Mouse (Mus musculus): Measurements from ENCODE around the gene Cul4a. TPM values are rescaled to one million over a fixed set of nuclear protein-coding genes. Genes with fewer than 3 reads are reported as not detected.
"Not testable (repeated sequence)": the region's sequence is repeated elsewhere in the genome, so short reads cannot be mapped to it uniquely, and the experiment has no call there.

Gene Cul4a
- polyA plus RNA-seq, 1 experiment from 2014 or later = 89.4 TPM

GRCm38 (mm10) chr8:13108967-13109366 lies 3.5 kb downstream of the Cul4a start:
- Histone ChIP-seq H3K36me3 (peaks cover 18% of the 10 kb centered on the region), H3K27me3 (no peaks in the 10 kb centered on the region), H3K4me1 (peaks cover 24% of the 10 kb centered on the region), H3K9me3 (no peaks in the 10 kb centered on the region), H3K4me3 (no peak overlapping the region), H3K9ac (no peak overlapping the region), H3K4me2 (no peak overlapping the region), H3K27ac (no peak overlapping the region)
- no peak for ATAC-seq (ENCODE audit: insufficient number of reproducible peaks, insufficient read depth, low FRiP score, low TSS enrichment, low read depth)
- 89% methylated on average over 8 of the region's 8 CpGs for WGBS

GRCm38 (mm10) chr8:13109416-13109960 lies 4.1 kb downstream of the Cul4a start:
- 51% methylated on average over 1 of the region's 1 CpGs for WGBS
- Histone ChIP-seq H3K9me3 (no peaks in the 10 kb centered on the region), H3K9ac (no peak overlapping the region), H3K27me3 (no peaks in the 10 kb centered on the region), H3K4me2 (no peak overlapping the region), H3K36me3 (peaks cover 21% of the 10 kb centered on the region), H3K27ac (no peak overlapping the region), H3K4me1 (peaks cover 21% of the 10 kb centered on the region), H3K4me3 (no peak overlapping the region)
- no peak for ATAC-seq (ENCODE audit: insufficient number of reproducible peaks, insufficient read depth, low FRiP score, low TSS enrichment, low read depth)

GRCm38 (mm10) chr8:13111917-13112316 lies 6.5 kb downstream of the Cul4a start:
- no peak for ATAC-seq (ENCODE audit: insufficient number of reproducible peaks, insufficient read depth, low FRiP score, low TSS enrichment, low read depth)
- Histone ChIP-seq H3K4me1 (peaks cover 13% of the 10 kb centered on the region; the same call in 1 of the 2 replicates), H3K36me3 (peaks cover 33% of the 10 kb centered on the region), H3K4me3 (no peak overlapping the region), H3K27me3 (no peaks in the 10 kb centered on the region), H3K9ac (no peak overlapping the region), H3K4me2 (no peak overlapping the region), H3K9me3 (no peaks in the 10 kb centered on the region), H3K27ac (no peak overlapping the region)
- whole genome bisulfite sequencing = 91% methylated on average over 11 of the region's 11 CpGs

GRCm38 (mm10) chr8:13113232-13113631 lies 7.8 kb downstream of the Cul4a start:
- WGBS = 96% methylated on average over 4 of the region's 4 CpGs
- ATAC-seq (ENCODE audit: insufficient number of reproducible peaks, insufficient read depth, low FRiP score, low TSS enrichment, low read depth) = no peak
- Histone ChIP-seq H3K27ac (no peak overlapping the region), H3K4me2 (no peak overlapping the region), H3K4me1 (0 out of 2 replicates have a peak, but pooled peaks cover 4% of the 10 kb centered on the region), H3K9ac (no peak overlapping the region), H3K9me3 (no peaks in the 10 kb centered on the region), H3K27me3 (no peaks in the 10 kb centered on the region), H3K36me3 (peaks cover 36% of the 10 kb centered on the region), H3K4me3 (no peak overlapping the region)

GRCm38 (mm10) chr8:13117096-13117495 lies 11.7 kb downstream of the Cul4a start:
- H3K4me3 ChIP-seq = no peak overlapping the region
- ATAC-seq (ENCODE audit: insufficient number of reproducible peaks, insufficient read depth, low FRiP score, low TSS enrichment, low read depth) = no peak
- WGBS = 88% methylated on average over 2 of the region's 2 CpGs

GRCm38 (mm10) chr8:13118516-13118915 lies 13.1 kb downstream of the Cul4a start:
- H3K36me3 ChIP-seq = peaks cover 74% of the 10 kb centered on the region

More at GRCm38 (mm10) chr8:13117096-13117495, 11.7 kb downstream of the Cul4a start:
- Histone ChIP-seq H3K36me3 (peaks cover 68% of the 10 kb centered on the region), H3K9me3 (no peaks in the 10 kb centered on the region), H3K27me3 (no peaks in the 10 kb centered on the region), H3K4me2 (no peak overlapping the region), H3K4me1 (no peaks in the 10 kb centered on the region), H3K9ac (no peak overlapping the region), H3K27ac (no peak overlapping the region)

GRCm38 (mm10) chr8:13120882-13121665 lies 15.7 kb downstream of the Cul4a start:
- H3K27ac ChIP-seq = no peak overlapping the region
- H3K9me3 ChIP-seq = no peaks in the 10 kb centered on the region
- no peak for ATAC-seq (ENCODE audit: insufficient number of reproducible peaks, insufficient read depth, low FRiP score, low TSS enrichment, low read depth)
- 91% methylated on average over 7 of the region's 7 CpGs for WGBS
- no peak overlapping the region for H3K9ac ChIP-seq
- H3K36me3 ChIP-seq = peaks cover 78% of the 10 kb centered on the region
- H3K4me2 ChIP-seq = no peak overlapping the region
- H3K4me1 ChIP-seq = no peaks in the 10 kb centered on the region
- H3K4me3 ChIP-seq = no peak overlapping the region
- H3K27me3 ChIP-seq = no peaks in the 10 kb centered on the region

More at GRCm38 (mm10) chr8:13118516-13118915, 13.1 kb downstream of the Cul4a start:
- H3K9me3 ChIP-seq = no peaks in the 10 kb centered on the region
- no peak overlapping the region for H3K9ac ChIP-seq
- no peak overlapping the region for H3K4me2 ChIP-seq
- no peak for ATAC-seq (ENCODE audit: insufficient number of reproducible peaks, insufficient read depth, low FRiP score, low TSS enrichment, low read depth)
- H3K27ac ChIP-seq = no peak overlapping the region
- WGBS = 89% methylated on average over 3 of the region's 3 CpGs
- H3K4me3 ChIP-seq = no peak overlapping the region
- no peaks in the 10 kb centered on the region for H3K27me3 ChIP-seq
- no peaks in the 10 kb centered on the region for H3K4me1 ChIP-seq

- WGBS = 93% methylated on average over 7 of the region's 7 CpGs
- Histone ChIP-seq H3K4me1 (no peaks in the 10 kb centered on the region), H3K4me2 (no peak overlapping the region), H3K4me3 (no peak overlapping the region), H3K9ac (no peak overlapping the region), H3K27me3 (no peaks in the 10 kb centered on the region), H3K9me3 (no peaks in the 10 kb centered on the region), H3K27ac (no peak overlapping the region), H3K36me3 (peaks cover 87% of the 10 kb centered on the region)
- no peak for ATAC-seq (ENCODE audit: insufficient number of reproducible peaks, insufficient read depth, low FRiP score, low TSS enrichment, low read depth)
These were observed 17.5 kb downstream of the Cul4a start for GRCm38 (mm10) chr8:13122887-13123421.

- no peaks in the 10 kb centered on the region for H3K9me3 ChIP-seq
- H3K4me2 ChIP-seq = no peak overlapping the region
- H3K4me1 ChIP-seq = no peaks in the 10 kb centered on the region
- no peak overlapping the region for H3K4me3 ChIP-seq
- peaks cover 85% of the 10 kb centered on the region for H3K36me3 ChIP-seq
- ATAC-seq (ENCODE audit: insufficient number of reproducible peaks, insufficient read depth, low FRiP score, low TSS enrichment, low read depth) = no peak; the same call in 1 of the 2 replicates
- no peaks in the 10 kb centered on the region for H3K27me3 ChIP-seq
- H3K27ac ChIP-seq = no peak overlapping the region
- 94% methylated on average over 8 of the region's 8 CpGs for WGBS
- no peak overlapping the region for H3K9ac ChIP-seq
These were observed 19.5 kb downstream of the Cul4a start for GRCm38 (mm10) chr8:13124897-13125296.

GRCm38 (mm10) chr8:13132220-13132619 lies 26.8 kb downstream of the Cul4a start:
- not testable (repeated sequence) for H3K4me2 ChIP-seq; H3K9ac ChIP-seq; H3K4me3 ChIP-seq; H3K27ac ChIP-seq; H3K9me3 ChIP-seq; ATAC-seq (ENCODE audit: insufficient number of reproducible peaks, insufficient read depth, low FRiP score, low TSS enrichment, low read depth); H3K4me1 ChIP-seq; H3K27me3 ChIP-seq
- peaks cover 93% of the 10 kb centered on the region for H3K36me3 ChIP-seq
- WGBS = 63% methylated on average over 9 of the region's 9 CpGs

GRCm38 (mm10) chr8:13139641-13140182 lies 34.3 kb downstream of the Cul4a start:
- H3K27ac ChIP-seq = no peak overlapping the region
- 95% methylated on average over 6 of the region's 6 CpGs for WGBS
- H3K27me3 ChIP-seq = no peaks in the 10 kb centered on the region
- H3K9ac ChIP-seq = no peak overlapping the region
- H3K4me3 ChIP-seq = no peak overlapping the region
- no peaks in the 10 kb centered on the region for H3K4me1 ChIP-seq
- no peaks in the 10 kb centered on the region for H3K9me3 ChIP-seq
- H3K36me3 ChIP-seq = peaks cover 97% of the 10 kb centered on the region
- ATAC-seq (ENCODE audit: insufficient number of reproducible peaks, insufficient read depth, low FRiP score, low TSS enrichment, low read depth) = no peak
- no peak overlapping the region for H3K4me2 ChIP-seq
